Mouse (Mus musculus): ENCODE results near the gene Galntl6. TPM values are rescaled to one million over a fixed set of nuclear protein-coding genes. Genes with fewer than 3 reads are reported as not detected.

Gene Galntl6
- total RNA-seq, 2 experiments from 2014 or later = 0.29 to 0.45 TPM

- peak; percentile 55 for DNase-seq
Measured at GRCm38 (mm10) chr8:57962286-57963110, 949.9 kb downstream of the Galntl6 start.

DNA sequence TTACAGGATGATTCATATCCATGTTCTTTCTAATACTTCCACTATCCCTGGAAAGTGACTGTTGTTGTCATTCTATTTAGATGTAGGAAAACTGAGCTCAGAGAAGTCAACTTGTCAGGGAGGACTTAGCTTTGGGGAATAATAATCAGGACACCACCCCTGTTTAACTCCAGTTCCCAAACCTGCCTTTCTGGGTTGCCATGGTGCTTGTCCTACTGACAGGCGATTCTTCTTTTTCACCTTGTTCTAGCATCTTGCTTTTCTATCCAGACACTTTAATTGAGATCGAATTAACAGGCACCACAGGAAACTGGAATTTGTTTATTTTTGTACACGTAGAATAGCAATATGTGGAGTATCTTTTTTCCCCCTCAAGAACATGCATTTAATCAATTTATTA lies 953.3 kb downstream of the Galntl6 start:
- no peak for DNase-seq

GRCm38 (mm10) chr8:57958121-57958901 lies 954.1 kb downstream of the Galntl6 start:
- DNase-seq = no peak

GRCm38 (mm10) chr8:57955501-57955900 lies 956.9 kb downstream of the Galntl6 start:
- no peak for DNase-seq

DNA sequence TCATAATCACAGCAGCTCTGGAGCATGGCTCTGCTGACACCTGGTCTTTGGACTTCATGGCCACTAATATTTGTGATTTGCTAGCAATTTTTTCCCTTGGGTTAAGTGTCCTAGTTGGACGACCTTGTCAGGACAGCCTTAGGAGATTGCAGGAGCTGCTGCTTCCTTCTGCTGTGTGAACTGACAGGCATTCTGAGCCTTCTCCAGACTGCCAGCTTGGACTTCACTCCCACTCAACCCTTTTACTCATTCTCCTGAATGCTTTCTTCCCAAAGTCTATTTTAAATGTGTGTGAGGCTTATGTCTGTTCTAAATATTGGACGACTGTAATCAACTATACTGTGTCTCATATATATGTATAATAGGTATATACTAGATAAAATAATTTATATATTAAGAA lies 971.3 kb downstream of the Galntl6 start:
- DNase-seq = no peak

GRCm38 (mm10) chr8:57939856-57940420 lies 972.5 kb downstream of the Galntl6 start:
- DNase-seq = no peak

DNA sequence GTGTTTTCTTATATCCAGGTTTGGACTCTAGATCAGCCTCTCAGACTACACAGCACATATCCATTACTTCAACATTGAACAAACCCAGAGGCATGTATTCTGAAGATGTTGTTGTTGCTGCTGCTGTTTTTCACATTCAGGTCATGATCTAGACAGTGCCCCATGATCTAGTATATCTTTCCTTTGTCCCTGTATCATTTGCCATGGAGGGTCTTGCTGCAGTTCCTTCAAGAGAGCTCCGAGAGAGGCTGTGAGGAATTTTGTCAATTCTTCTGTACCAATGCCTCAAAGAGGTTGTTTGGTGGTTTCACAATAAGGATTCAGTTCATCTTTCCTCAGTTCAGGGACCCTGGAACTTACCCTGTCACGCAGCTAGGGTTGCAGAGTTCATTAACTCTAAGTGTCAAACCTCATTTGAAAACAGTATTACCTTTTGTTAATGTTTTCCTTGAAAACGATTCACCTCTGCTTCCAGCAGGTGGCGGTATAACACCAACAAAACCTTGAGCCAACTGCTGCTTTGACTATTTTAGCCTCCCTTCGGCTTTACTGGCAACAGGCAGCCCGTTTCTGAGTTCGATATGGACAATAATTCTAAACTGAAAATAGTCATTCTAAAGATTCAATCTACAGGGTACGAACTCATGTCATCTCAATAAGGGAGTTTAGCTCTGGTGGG lies 973.1 kb downstream of the Galntl6 start:
- DNase-seq = peak; percentile 55

DNA sequence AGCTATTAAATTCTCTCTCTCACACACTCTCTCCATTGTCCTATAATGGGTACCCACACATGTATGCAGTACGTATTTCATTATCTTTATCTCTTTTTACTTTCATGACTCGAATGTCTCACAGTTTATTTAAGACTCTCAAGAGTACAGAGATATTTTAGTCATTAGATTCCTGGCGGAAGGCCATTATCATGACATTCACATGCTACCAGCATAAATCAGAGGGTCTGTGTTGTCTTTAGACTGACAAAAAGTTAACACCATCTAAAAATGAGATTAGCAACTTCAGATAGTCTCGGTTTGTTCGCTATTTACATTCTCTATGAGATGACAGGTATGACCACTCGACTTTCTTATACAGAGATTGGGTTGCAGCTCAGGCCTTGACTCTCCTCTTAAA lies 985.4 kb downstream of the Galntl6 start:
- DNase-seq = no peak

DNA sequence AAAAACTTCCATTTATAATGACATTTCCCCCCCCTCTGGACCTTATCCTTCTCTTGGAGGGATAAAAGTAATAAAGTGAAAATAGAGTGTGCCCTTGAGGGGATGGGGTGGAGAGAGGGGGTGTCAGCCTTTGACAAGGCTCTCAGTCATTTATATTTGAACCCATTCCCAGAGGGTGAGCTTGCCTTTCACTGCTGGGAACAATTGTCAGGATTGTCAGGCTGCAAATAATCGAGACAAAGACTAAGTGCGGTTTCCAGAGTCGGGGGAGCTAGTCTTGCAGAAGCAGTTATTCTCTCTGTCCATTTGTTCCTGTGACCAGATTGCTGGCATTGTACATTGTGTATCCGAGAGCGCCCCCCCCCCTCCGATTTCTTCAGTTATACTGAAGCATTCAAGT lies 988.9 kb downstream of the Galntl6 start:
- DNase-seq = no peak

DNA sequence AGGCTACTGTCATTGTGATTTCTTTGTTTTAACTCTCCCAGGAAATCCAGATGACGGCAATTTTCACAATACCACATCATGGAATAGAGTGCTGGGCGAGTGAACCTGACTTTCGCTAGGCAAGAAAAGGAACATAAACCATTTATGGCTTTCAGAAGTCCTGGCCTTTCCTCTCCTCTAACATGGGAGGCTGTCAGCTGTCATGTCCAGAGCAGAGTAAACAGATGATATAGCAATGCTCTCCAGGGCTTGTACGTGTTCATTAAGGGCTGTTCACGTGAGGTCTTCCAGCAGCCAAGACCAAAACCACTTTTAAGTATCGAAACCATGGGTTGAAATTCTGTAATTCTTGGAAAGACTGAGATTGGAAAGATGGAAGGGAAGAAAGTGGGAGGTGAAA lies 989.3 kb downstream of the Galntl6 start:
- DNase-seq = no peak

- DNase-seq = no peak
Measured at GRCm38 (mm10) chr8:57922214-57923070, 990.0 kb downstream of the Galntl6 start.

- DNase-seq = no peak
Measured at GRCm38 (mm10) chr8:57920326-57920903, 992.0 kb downstream of the Galntl6 start.

DNA sequence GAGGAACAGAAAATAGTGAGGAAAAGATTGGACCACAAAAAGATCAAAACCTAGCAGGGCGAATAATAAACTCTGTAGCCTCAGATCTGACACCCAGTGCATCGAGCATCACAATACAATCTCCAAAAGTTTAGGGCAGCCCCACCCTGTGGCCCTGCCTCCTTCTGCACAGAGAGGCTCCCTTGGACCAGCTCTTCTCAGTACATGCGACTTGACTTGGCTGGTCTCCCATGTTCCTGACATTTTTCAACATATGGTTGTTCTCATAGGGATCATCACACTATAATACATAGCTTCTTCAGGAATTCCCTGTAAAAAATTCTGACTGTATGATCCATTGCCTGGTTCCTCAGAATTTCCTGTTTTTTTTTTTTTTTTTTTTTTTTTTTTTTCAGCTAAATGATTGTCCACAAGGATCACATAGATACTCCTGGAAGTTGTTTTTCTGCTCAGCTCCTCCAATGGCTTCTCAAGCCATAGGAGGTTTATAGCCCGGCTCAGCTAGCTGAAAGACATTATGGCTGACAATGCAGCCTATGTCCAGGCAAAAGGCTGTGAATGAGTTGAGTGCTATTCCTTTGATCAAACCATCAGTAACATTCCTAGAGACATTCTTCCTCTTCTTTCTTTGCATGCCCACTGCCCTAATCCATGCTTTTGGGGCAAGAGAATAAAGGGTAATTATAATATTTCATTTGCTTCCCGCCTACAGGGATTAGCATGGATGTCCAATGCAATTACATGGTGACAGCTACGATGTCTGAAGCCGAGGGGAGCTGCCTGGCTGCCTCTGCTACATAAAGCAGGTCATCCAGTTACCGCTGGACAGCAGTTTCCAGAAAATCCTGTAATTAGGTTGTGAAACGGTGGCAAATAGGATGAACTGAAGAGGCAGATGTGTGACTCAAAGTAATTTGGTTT lies 993.5 kb downstream of the Galntl6 start:
- no peak for DNase-seq

GRCm38 (mm10) chr8:57893360-57893759 lies 1019.1 kb downstream of the Galntl6 start:
- DNase-seq = no peak

- DNase-seq = no peak
Measured at GRCm38 (mm10) chr8:57892115-57892514, 1020.3 kb downstream of the Galntl6 start.

DNA sequence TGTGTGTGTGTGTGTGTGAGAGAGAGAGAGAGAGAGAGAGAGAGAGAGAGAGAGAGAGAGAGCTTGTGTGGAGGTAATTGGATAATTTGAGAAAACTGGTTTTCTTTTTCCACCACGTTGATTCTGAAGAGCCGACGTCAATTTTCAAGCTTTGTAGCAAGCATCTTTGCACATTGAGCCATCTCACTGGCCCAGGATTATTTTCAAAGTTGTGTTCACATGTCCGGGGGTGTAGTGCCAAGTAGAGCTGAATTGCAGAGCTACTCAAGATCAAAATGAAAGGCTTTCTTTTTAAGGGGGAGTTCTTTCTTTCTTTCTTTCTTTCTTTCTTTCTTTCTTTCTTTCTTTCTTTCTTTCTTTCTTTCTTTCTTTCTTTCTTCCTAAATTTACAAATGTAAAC lies 1022.3 kb downstream of the Galntl6 start:
- no peak for DNase-seq

DNA sequence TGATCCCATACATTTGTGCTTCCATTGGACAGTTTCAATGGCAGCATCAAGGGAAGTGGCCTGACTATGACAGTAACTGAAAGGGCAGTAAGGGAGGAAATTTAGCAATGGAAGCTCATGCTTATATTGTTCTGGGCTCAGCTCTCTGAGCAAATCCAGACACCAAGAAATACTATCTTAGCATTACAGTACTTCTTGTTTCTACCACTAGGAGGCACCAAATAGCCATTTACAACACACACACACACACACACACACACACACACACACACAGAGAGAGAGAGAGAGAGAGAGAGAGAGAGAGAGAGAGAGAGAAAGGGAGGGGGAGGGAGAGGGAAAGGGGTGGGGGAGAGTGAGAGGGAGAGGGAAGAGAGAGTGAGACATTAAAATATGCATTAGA lies 1023.6 kb downstream of the Galntl6 start:
- no peak for DNase-seq

DNA sequence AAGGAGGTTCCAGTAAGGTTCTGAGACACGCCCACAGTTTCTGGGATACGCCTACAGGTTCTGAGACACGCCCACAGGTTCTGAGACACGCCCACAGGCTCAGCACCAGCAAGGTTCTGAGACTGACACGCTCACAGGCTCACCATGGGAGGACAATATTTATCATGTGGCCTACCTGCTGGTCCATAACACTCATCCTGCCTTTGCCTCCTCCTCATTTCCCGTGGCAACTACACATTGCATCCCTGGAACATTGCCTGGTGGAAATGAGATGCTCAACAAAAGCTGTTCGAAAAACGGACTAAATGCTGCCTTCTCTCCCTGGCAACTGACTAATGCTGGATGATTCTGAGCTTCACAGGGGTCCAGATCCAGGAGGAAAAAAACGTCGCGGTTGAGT lies 1033.0 kb downstream of the Galntl6 start:
- no peak for DNase-seq

GRCm38 (mm10) chr8:57849074-57849473 lies 1063.4 kb downstream of the Galntl6 start:
- DNase-seq = no peak

- DNase-seq = no peak
Measured at GRCm38 (mm10) chr8:57843461-57843860, 1069.0 kb downstream of the Galntl6 start.
